Comparison of ENCODE assay signal across 8 mouse cellular contexts in genomic region chr14:79089464-79089863, GRCm38 (mm10).
A peak's percentile ranks its signal among the peaks of the same experiment; 100 is the strongest.
DNase-seq lines count a peak whose midpoint lies in the region; ATAC-seq and TF ChIP-seq lines count a peak whose summit lies in the region.

No protein-coding gene starts in this region.

- H3K4me3 ChIP-seq in hindbrain, embryonic 16.5 days (ENCODE audit: low read length) = no peak overlapping the region
- no peak overlapping the region for H3K4me3 ChIP-seq in hindbrain, embryonic 10.5 days
- H3K4me3 ChIP-seq in gastrocnemius, adult 2 months = no peak overlapping the region
- no peak overlapping the region for H3K4me3 ChIP-seq in intestine, embryonic 16.5 days (ENCODE audit: low read length)

- ATAC-seq in hindbrain, embryonic 16.5 days = peak; percentile 77
- ATAC-seq in intestine, embryonic 16.5 days = peak; percentile 71
- peak; percentile 58 for ATAC-seq in megakaryocyte progenitor cell, adult 5-6 weeks (replicated peaks; ENCODE audit: poor library complexity)
- ATAC-seq in CD4-positive, CD25-positive, alpha-beta regulatory T cell, adult 4 months = no peak

- intact Hi-C loops in gastrocnemius, adult 2 months (cut with DNase I) = no loop called here

- no peak for TF ChIP-seq CTCF in gastrocnemius, adult 2 months (IDR thresholded peaks at IDR 0.05)

- H3K9me3 ChIP-seq in hindbrain, embryonic 16.5 days (ENCODE audit: control insufficient read depth, low read length) = peaks cover 4% of the 10 kb centered on the region
- H3K9me3 ChIP-seq in hindbrain, embryonic 10.5 days = peaks cover 4% of the 10 kb centered on the region
- H3K9me3 ChIP-seq in intestine, embryonic 16.5 days (ENCODE audit: control insufficient read depth, low read length) = no peaks in the 10 kb centered on the region

- no peak overlapping the region for H3K9ac ChIP-seq in hindbrain, embryonic 16.5 days (ENCODE audit: low read depth, low read length)
- no peak overlapping the region for H3K9ac ChIP-seq in intestine, embryonic 16.5 days (ENCODE audit: low read depth, low read length)

- WGBS in hindbrain, embryonic 16.5 days = 40% methylated on average over 2 of the region's 2 CpGs
- 62% methylated on average over 2 of the region's 2 CpGs for WGBS in hindbrain, embryonic 10.5 days
- 43% methylated on average over 2 of the region's 2 CpGs for WGBS in intestine, embryonic 16.5 days

- no peak overlapping the region for H3K4me2 ChIP-seq in hindbrain, embryonic 16.5 days (ENCODE audit: low read length)
- H3K4me2 ChIP-seq in intestine, embryonic 16.5 days (ENCODE audit: low read depth, low read length) = no peak overlapping the region

- DNase-seq in hindbrain, embryonic 10.5 days (ENCODE audit: low spot score) = no peak
- DNase-seq in adrenal gland, adult 8-10 months = peak; percentile 56
- DNase-seq in gastrocnemius, adult 2 months = peak; percentile 62
- no peak for DNase-seq in cerebellum, postnatal 4 days (ENCODE audit: low spot score in 2 of 2)

- peaks cover 4% of the 10 kb centered on the region for H3K36me3 ChIP-seq in hindbrain, embryonic 16.5 days (ENCODE audit: control insufficient read depth, insufficient read depth, low read length)
- H3K36me3 ChIP-seq in hindbrain, embryonic 10.5 days = peaks cover 5% of the 10 kb centered on the region
- H3K36me3 ChIP-seq in intestine, embryonic 16.5 days (ENCODE audit: control insufficient read depth, insufficient read depth, low read length) = peaks cover 3% of the 10 kb centered on the region

- no peaks in the 10 kb centered on the region for H3K4me1 ChIP-seq in hindbrain, embryonic 16.5 days (ENCODE audit: control insufficient read depth, insufficient read depth, low read depth, low read length)
- peaks cover 4% of the 10 kb centered on the region; the same call in 1 of the 2 replicates for H3K4me1 ChIP-seq in hindbrain, embryonic 10.5 days (replicated peaks)
- H3K4me1 ChIP-seq in intestine, embryonic 16.5 days (ENCODE audit: control insufficient read depth, insufficient read depth, low read length) = peaks cover 12% of the 10 kb centered on the region; the same call in 1 of the 2 replicates

- no peaks in the 10 kb centered on the region for H3K27me3 ChIP-seq in hindbrain, embryonic 16.5 days (replicated peaks; ENCODE audit: control insufficient read depth, insufficient read depth, low read length)
- no peaks in the 10 kb centered on the region for H3K27me3 ChIP-seq in hindbrain, embryonic 10.5 days (ENCODE audit: insufficient read depth, poor library complexity, severe bottlenecking)
- H3K27me3 ChIP-seq in intestine, embryonic 16.5 days (replicated peaks; ENCODE audit: control insufficient read depth, insufficient read depth, low read length) = no peaks in the 10 kb centered on the region

- no peak overlapping the region for H3K27ac ChIP-seq in hindbrain, embryonic 16.5 days (ENCODE audit: low read depth, low read length)
- no peak overlapping the region for H3K27ac ChIP-seq in hindbrain, embryonic 10.5 days
- H3K27ac ChIP-seq in gastrocnemius, adult 2 months = peak overlapping the region; percentile 82
- 0 out of 2 replicates have a peak overlapping the region, but pooled peaks have one; percentile 16 for H3K27ac ChIP-seq in intestine, embryonic 16.5 days (ENCODE audit: low read length)

Comparison
In these comparisons a context has a peak if more than half of its experiments do, and no peak if none do; other contexts are left out.
1. H3K27ac ChIP-seq: peak in gastrocnemius, adult 2 months (single experiment) and intestine, embryonic 16.5 days (single experiment); none in hindbrain, embryonic 16.5 days (single experiment) and hindbrain, embryonic 10.5 days (single experiment).
2. DNase-seq: peak in adrenal gland, adult 8-10 months (single experiment) and gastrocnemius, adult 2 months (single experiment); none in hindbrain, embryonic 10.5 days (single experiment) and cerebellum, postnatal 4 days (0 of 2).